Mouse (Mus musculus) monocyte, adult 2 months (primary cell): ENCODE data around the gene Plekha6.

ENCODE experiments used
- DNase-seq, 2 experiments: peaks; one replicate each; pipeline ENCODE4 v3.0.0; 2022; ENCODE audit warnings: low spot score in 2 of 2, low read depth in 1 of 2

The Plekha6 gene

GRCm38 (mm10) chr1:133239813-133240160, 75.8 kb downstream of the Plekha6 start:
- no peak for DNase-seq

GRCm38 (mm10) chr1:133240881-133241280, 76.9 kb downstream of the Plekha6 start:
- DNase-seq, result no peak

GRCm38 (mm10) chr1:133244668-133245067, 80.7 kb downstream of the Plekha6 start:
- DNase-seq, result no peak

GRCm38 (mm10) chr1:133245690-133246619, 81.9 kb downstream of the Plekha6 start:
- DNase-seq, result no peak

- DNase-seq, result no peak
These were observed 83.2 kb downstream of the Plekha6 start for GRCm38 (mm10) chr1:133247189-133247588.

- no peak for DNase-seq
These were observed 86.8 kb downstream of the Plekha6 start for GRCm38 (mm10) chr1:133250761-133251160.

- no peak for DNase-seq
These were observed 87.6 kb downstream of the Plekha6 start for GRCm38 (mm10) chr1:133251625-133252034.

- DNase-seq, result no peak
These were observed 88.2 kb downstream of the Plekha6 start for GRCm38 (mm10) chr1:133252251-133252650.

- no peak for DNase-seq
These were observed 89.0 kb downstream of the Plekha6 start for GRCm38 (mm10) chr1:133252801-133253531.

GRCm38 (mm10) chr1:133253532-133253866, 89.5 kb downstream of the Plekha6 start:
- no peak for DNase-seq

GRCm38 (mm10) chr1:133254226-133254625, 90.2 kb downstream of the Plekha6 start:
- no peak for DNase-seq

GRCm38 (mm10) chr1:133254856-133255764, 91.1 kb downstream of the Plekha6 start:
- DNase-seq, result no peak

- no peak for DNase-seq
These were observed 91.8 kb downstream of the Plekha6 start for GRCm38 (mm10) chr1:133255776-133256175.

GRCm38 (mm10) chr1:133256347-133256746, 92.3 kb downstream of the Plekha6 start:
- DNase-seq, result no peak

- no peak for DNase-seq
These were observed 94.7 kb downstream of the Plekha6 start for GRCm38 (mm10) chr1:133258694-133259093.

- no peak for DNase-seq
These were observed 98.6 kb downstream of the Plekha6 start for GRCm38 (mm10) chr1:133262628-133263027.

- DNase-seq, result no peak
These were observed 99.1 kb downstream of the Plekha6 start for GRCm38 (mm10) chr1:133263134-133263533.

GRCm38 (mm10) chr1:133264367-133264766, 100.4 kb downstream of the Plekha6 start:
- DNase-seq, result no peak

GRCm38 (mm10) chr1:133265114-133265766, 101.2 kb downstream of the Plekha6 start:
- no peak for DNase-seq

GRCm38 (mm10) chr1:133267094-133267493, 103.1 kb downstream of the Plekha6 start:
- no peak for DNase-seq
